Mouse (Mus musculus) stomach, embryonic 16.5 days (tissue): ENCODE results near the gene Gm10521. TPM values are rescaled to one million over a fixed set of nuclear protein-coding genes. Genes with fewer than 3 reads are reported as not detected.

Source experiments
- ATAC-seq: fragments of 200-750 bp; cut with Nextera tagmentation; 2 replicates; pipeline ENCODE4 v1.8.0; 2017; ENCODE audit warnings: moderate number of reproducible peaks, moderate TSS enrichment; ENCODE audit not compliant: insufficient read depth, low FRiP score
- H3K27ac ChIP-seq: fragments of 300-500 bp; sonication (generic); 2 replicates; pipeline ENCODE4 v1.5.1; 2014; ENCODE audit warnings: low read length
- H3K27me3 ChIP-seq: fragments of 300-500 bp; sonication (generic); 2 replicates; pipeline ENCODE4 v1.6.1; 2014; ENCODE audit warnings: low read length, control low read depth, mixed read lengths; ENCODE audit not compliant: control insufficient read depth, insufficient read depth
- H3K36me3 ChIP-seq: fragments of 300-500 bp; sonication (generic); 2 replicates; pipeline ENCODE4 v1.6.1; 2014; ENCODE audit warnings: low read length; ENCODE audit not compliant: control insufficient read depth, insufficient read depth
- H3K4me1 ChIP-seq: fragments of 300-500 bp; sonication (generic); 2 replicates; pipeline ENCODE4 v1.6.1; 2014; ENCODE audit warnings: low read length, control low read depth, mixed read lengths; ENCODE audit not compliant: control insufficient read depth, insufficient read depth
- H3K4me2 ChIP-seq: fragments of 300-500 bp; sonication (generic); 2 replicates; pipeline ENCODE4 v1.6.1; 2014; ENCODE audit warnings: low read depth, low read length, mixed read lengths
- H3K4me3 ChIP-seq: fragments of 300-500 bp; sonication (generic); replicated peaks from 2 replicates; pipeline ENCODE4 v1.5.1; 2014; ENCODE audit warnings: mild to moderate bottlenecking, low read length
- H3K9ac ChIP-seq: fragments of 300-500 bp; sonication (generic); 2 replicates; pipeline ENCODE4 v1.6.1; 2014; ENCODE audit warnings: low read length
- H3K9me3 ChIP-seq: fragments of 300-500 bp; sonication (generic); replicated peaks from 2 replicates; pipeline ENCODE4 v1.6.1; 2016; ENCODE audit warnings: low read length, control low read depth; ENCODE audit not compliant: control insufficient read depth
- WGBS: fragments of 180-500 bp; shearing (Covaris S2); extraction: QIAGEN DNeasy Blood & Tissue Kit; methylation state at CpG from one replicate; pipeline ENCODE4 v1.1.7; 2014; 5-methylcytosine and 5-hydroxymethylcytosine counted together
- polyA plus RNA-seq: library from polyadenylated mRNA; unstranded; fragments of >200 nt; fragmentation: Nextera tagmentation; extraction: Ambion mirVana; gene quantifications from 2 replicates; pipeline ENCODE4 v1.2.1, GENCODE M21; 2015

The Gm10521 gene
- polyA plus RNA-seq, 1 experiment from 2014 or later: not detected

GRCm38 (mm10) chr1:171938952-171939948 lies 43.8 kb downstream of the Gm10521 start:
- Histone ChIP-seq H3K4me3 (no peak overlapping the region), H3K9me3 (no peaks in the 10 kb centered on the region), H3K4me2 (no peak overlapping the region), H3K27ac (no peak overlapping the region), H3K9ac (no peak overlapping the region), H3K36me3 (no peaks in the 10 kb centered on the region), H3K4me1 (no peaks in the 10 kb centered on the region), H3K27me3 (no peaks in the 10 kb centered on the region)
- WGBS: 76% methylated on average over 14 of the region's 14 CpGs
- no peak for ATAC-seq

GRCm38 (mm10) chr1:171940626-171941025 lies 45.2 kb downstream of the Gm10521 start:
- H3K36me3 ChIP-seq: no peaks in the 10 kb centered on the region
- ATAC-seq: no peak
- H3K27me3 ChIP-seq: no peaks in the 10 kb centered on the region
- no peak overlapping the region for H3K9ac ChIP-seq
- no peak overlapping the region for H3K4me2 ChIP-seq
- no peaks in the 10 kb centered on the region for H3K4me1 ChIP-seq
- no peak overlapping the region for H3K27ac ChIP-seq
- 74% methylated on average over 6 of the region's 6 CpGs for WGBS
- H3K9me3 ChIP-seq: no peaks in the 10 kb centered on the region
- H3K4me3 ChIP-seq: no peak overlapping the region

- H3K4me3 ChIP-seq: no peak overlapping the region
- no peaks in the 10 kb centered on the region for H3K27me3 ChIP-seq
- no peak for ATAC-seq
- no peaks in the 10 kb centered on the region for H3K4me1 ChIP-seq
- no peaks in the 10 kb centered on the region for H3K9me3 ChIP-seq
- H3K27ac ChIP-seq: no peak overlapping the region
- H3K4me2 ChIP-seq: no peak overlapping the region
- no peak overlapping the region for H3K9ac ChIP-seq
- 71% methylated on average over 6 of the region's 6 CpGs for WGBS
- H3K36me3 ChIP-seq: no peaks in the 10 kb centered on the region
These were observed 51.1 kb downstream of the Gm10521 start for GRCm38 (mm10) chr1:171946447-171946995.

Other genes starting within 250 kb of the Gm10521 start
- gene Slamf7, start 242.6 kb upstream of the Gm10521 start, polyA plus RNA-seq: 0.14 and 0.24 TPM in 2 replicates
- 5.1 and 5.3 TPM in 2 replicates for gene Cd48, start 213.7 kb upstream of the Gm10521 start, polyA plus RNA-seq
- gene Slamf1, start 128.5 kb upstream of the Gm10521 start, polyA plus RNA-seq: 0.21 TPM in 1 of 2 replicates, not detected in the other
- 2.3 and 2.9 TPM in 2 replicates for gene Cd84, start 56.0 kb upstream of the Gm10521 start, polyA plus RNA-seq
- 0.57 and 1.1 TPM in 2 replicates for gene Slamf6, start 21.9 kb downstream of the Gm10521 start, polyA plus RNA-seq
- 9.7 and 10.6 TPM in 2 replicates for gene Vangl2, start 132.8 kb downstream of the Gm10521 start, polyA plus RNA-seq
- gene Nhlh1, start 161.9 kb downstream of the Gm10521 start, polyA plus RNA-seq: not detected in 2 replicates
- 238 and 260 TPM in 2 replicates for gene Copa, start 186.9 kb downstream of the Gm10521 start, polyA plus RNA-seq
- 132 and 145 TPM in 2 replicates for gene Ncstn, start 187.1 kb downstream of the Gm10521 start, polyA plus RNA-seq
- gene Pex19, start 231.1 kb downstream of the Gm10521 start, polyA plus RNA-seq: 123 and 129 TPM in 2 replicates